Mouse (Mus musculus): ENCODE measurements around the gene Tdp2.

DNA sequence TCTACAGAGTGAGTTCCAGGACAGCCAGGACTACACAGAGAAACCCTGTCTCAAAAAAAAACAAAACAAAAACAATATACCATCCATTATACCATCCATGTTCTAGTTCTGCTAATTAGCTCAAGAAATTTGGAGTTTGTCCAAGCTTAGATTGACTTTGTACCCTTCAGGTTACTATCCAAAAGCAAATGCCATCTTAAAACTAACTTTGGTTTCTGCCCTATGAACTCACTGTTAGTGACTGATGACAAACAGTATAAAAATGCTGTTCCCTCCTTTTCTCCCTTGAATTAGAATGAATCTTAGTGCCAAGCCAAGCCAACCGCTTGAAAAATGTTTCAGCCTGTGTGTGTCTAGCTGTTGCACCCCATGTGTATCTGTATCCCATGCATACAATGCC is 16.9 kb upstream of the Tdp2 start:
- TF ChIP-seq POLR2A (IDR thresholded peaks at IDR 0.05; ENCODE audit: insufficient read depth, low read depth, low read length) (no peak), CTCF (IDR thresholded peaks at IDR 0.05; ENCODE audit: insufficient read depth, low read depth, low read length) (no peak)
